Mouse (Mus musculus): ENCODE data around the gene Hap1. TPM values are rescaled to one million over a fixed set of nuclear protein-coding genes. Genes with fewer than 3 reads are reported as not detected.

Hap1 gene
- total and polyA plus RNA-seq, 3 experiments = 6.6 to 34.8 TPM; not detected in 1

- H3K4me1 ChIP-seq (ENCODE audit: control insufficient read depth in 1 of 2, insufficient read depth in 2 of 2, low read length in 2 of 2) = peaks cover 0 to 43% of the 10 kb centered on the region in 2 experiments; a peak in 2 of 4 replicates
Observed at GRCm38 (mm10) chr11:100394353-100395074, 38.6 kb upstream of the Hap1 start.

GRCm38 (mm10) chr11:100393733-100394132 is 37.8 kb upstream of the Hap1 start:
- H3K9me3 ChIP-seq (replicated peaks; ENCODE audit: insufficient read depth, low read length) = no peaks in the 10 kb centered on the region
- no peaks in the 10 kb centered on the region for H3K79me2 ChIP-seq (ENCODE audit: control insufficient read depth, insufficient read depth, low read length, poor library complexity)
- H3K27ac ChIP-seq (ENCODE audit: control insufficient read depth, low read depth, low read length) = no peak overlapping the region
- no peak overlapping the region for H3K4me3 ChIP-seq (ENCODE audit: control insufficient read depth in 1 of 2, insufficient read depth in 1 of 2, low read depth in 2 of 2, low read length in 2 of 2)
- peak; percentile 30 for DNase-seq (ENCODE audit: low read depth, low spot score)
- peaks cover 0 to 17% of the 10 kb centered on the region in 2 experiments; a peak in 2 of 4 replicates for H3K36me3 ChIP-seq (ENCODE audit: control insufficient read depth in 1 of 2, insufficient read depth in 2 of 2, low read length in 2 of 2)
- no peak overlapping the region for H3K9ac ChIP-seq (ENCODE audit: control insufficient read depth, low read depth, low read length, poor library complexity, severe bottlenecking)
- peaks cover 0 to 36% of the 10 kb centered on the region in 2 experiments; a peak in 2 of 4 replicates for H3K4me1 ChIP-seq (ENCODE audit: control insufficient read depth in 1 of 2, insufficient read depth in 2 of 2, low read length in 2 of 2)
- TF ChIP-seq ZKSCAN1 (IDR thresholded peaks at IDR 0.05; ENCODE audit: low read depth, low read length) (no peak), EP300 (IDR thresholded peaks at IDR 0.05; ENCODE audit: low read depth in 1 of 2, low read length in 2 of 2) (no peak), CHD1 (IDR thresholded peaks at IDR 0.05; ENCODE audit: low read depth, low read length) (no peak), TAL1 (IDR thresholded peaks at IDR 0.05; ENCODE audit: low read length) (no peak), ZNF384 (IDR thresholded peaks at IDR 0.05; ENCODE audit: low read depth, low read length) (no peak), USF1 (IDR thresholded peaks at IDR 0.05; ENCODE audit: low read depth, low read length) (no peak), MAFK (IDR thresholded peaks at IDR 0.05; ENCODE audit: borderline replicate concordance, low read depth, low read length) (no peak), UBTF (IDR thresholded peaks at IDR 0.05; ENCODE audit: borderline replicate concordance, insufficient read depth, low read depth, low read length) (no peak), POLR2AphosphoS2 (IDR thresholded peaks at IDR 0.05; ENCODE audit: low read length) (no peak), CTCF (IDR thresholded peaks at IDR 0.05 in 2 of 3, conservative IDR thresholded peaks at IDR 0.05 in 1 of 3; ENCODE audit: control insufficient read depth in 1 of 3, insufficient read depth in 1 of 3, low read depth in 2 of 3, low read length in 3 of 3, poor library complexity in 1 of 3, severe bottlenecking in 1 of 3) (no peak), MYB (IDR thresholded peaks at IDR 0.05; ENCODE audit: low read depth, low read length) (no peak), SIN3A (IDR thresholded peaks at IDR 0.05; ENCODE audit: low read length) (no peak), POLR2A (IDR thresholded peaks at IDR 0.05; ENCODE audit: control insufficient read depth in 1 of 2, insufficient read depth in 1 of 2, low read depth in 1 of 2, low read length in 2 of 2, poor library complexity in 1 of 2) (no peak), CHD2 (IDR thresholded peaks at IDR 0.05; ENCODE audit: low read length) (no peak), GABPA (IDR thresholded peaks at IDR 0.05; ENCODE audit: low read depth, low read length) (no peak), RAD21 (IDR thresholded peaks at IDR 0.05; ENCODE audit: low read depth, low read length) (no peak)
- H3K27me3 ChIP-seq (ENCODE audit: control insufficient read depth in 1 of 2, insufficient read depth in 2 of 2, low read length in 2 of 2) = no peaks in the 10 kb centered on the region

More at GRCm38 (mm10) chr11:100394353-100395074, 38.6 kb upstream of the Hap1 start:
- no peak overlapping the region for H3K4me3 ChIP-seq (ENCODE audit: control insufficient read depth in 1 of 2, insufficient read depth in 1 of 2, low read depth in 2 of 2, low read length in 2 of 2)
- H3K36me3 ChIP-seq (ENCODE audit: control insufficient read depth in 1 of 2, insufficient read depth in 2 of 2, low read length in 2 of 2) = peaks cover 0 to 20% of the 10 kb centered on the region in 2 experiments; a peak in 2 of 4 replicates
- no peak overlapping the region for H3K9ac ChIP-seq (ENCODE audit: control insufficient read depth, low read depth, low read length, poor library complexity, severe bottlenecking)
- H3K79me2 ChIP-seq (ENCODE audit: control insufficient read depth, insufficient read depth, low read length, poor library complexity) = no peaks in the 10 kb centered on the region
- TF ChIP-seq USF1 (IDR thresholded peaks at IDR 0.05; ENCODE audit: low read depth, low read length) = no peak
- TF ChIP-seq ZMIZ1 (IDR thresholded peaks at IDR 0.05; ENCODE audit: low read depth, low read length) = no peak
- 0 out of 2 replicates have a peak, but pooled peaks have one; percentile 15 for TF ChIP-seq TBP (IDR thresholded peaks at IDR 0.05; ENCODE audit: low read depth, low read length)
- TF ChIP-seq JUND (IDR thresholded peaks at IDR 0.05; ENCODE audit: low read depth, low read length) = no peak
- no peak for TF ChIP-seq CHD1 (IDR thresholded peaks at IDR 0.05; ENCODE audit: low read depth, low read length)
- TF ChIP-seq RAD21 (IDR thresholded peaks at IDR 0.05; ENCODE audit: low read depth, low read length) = no peak
- H3K9me3 ChIP-seq (replicated peaks; ENCODE audit: insufficient read depth, low read length) = no peaks in the 10 kb centered on the region
- no peak overlapping the region for H3K27ac ChIP-seq (ENCODE audit: control insufficient read depth, low read depth, low read length)
- H3K27me3 ChIP-seq (ENCODE audit: control insufficient read depth in 1 of 2, insufficient read depth in 2 of 2, low read length in 2 of 2) = no peaks in the 10 kb centered on the region
- no peak for DNase-seq (ENCODE audit: low read depth, low spot score)
